Mouse (Mus musculus): ENCODE measurements around the gene Usp30.

The Usp30 gene

DNA sequence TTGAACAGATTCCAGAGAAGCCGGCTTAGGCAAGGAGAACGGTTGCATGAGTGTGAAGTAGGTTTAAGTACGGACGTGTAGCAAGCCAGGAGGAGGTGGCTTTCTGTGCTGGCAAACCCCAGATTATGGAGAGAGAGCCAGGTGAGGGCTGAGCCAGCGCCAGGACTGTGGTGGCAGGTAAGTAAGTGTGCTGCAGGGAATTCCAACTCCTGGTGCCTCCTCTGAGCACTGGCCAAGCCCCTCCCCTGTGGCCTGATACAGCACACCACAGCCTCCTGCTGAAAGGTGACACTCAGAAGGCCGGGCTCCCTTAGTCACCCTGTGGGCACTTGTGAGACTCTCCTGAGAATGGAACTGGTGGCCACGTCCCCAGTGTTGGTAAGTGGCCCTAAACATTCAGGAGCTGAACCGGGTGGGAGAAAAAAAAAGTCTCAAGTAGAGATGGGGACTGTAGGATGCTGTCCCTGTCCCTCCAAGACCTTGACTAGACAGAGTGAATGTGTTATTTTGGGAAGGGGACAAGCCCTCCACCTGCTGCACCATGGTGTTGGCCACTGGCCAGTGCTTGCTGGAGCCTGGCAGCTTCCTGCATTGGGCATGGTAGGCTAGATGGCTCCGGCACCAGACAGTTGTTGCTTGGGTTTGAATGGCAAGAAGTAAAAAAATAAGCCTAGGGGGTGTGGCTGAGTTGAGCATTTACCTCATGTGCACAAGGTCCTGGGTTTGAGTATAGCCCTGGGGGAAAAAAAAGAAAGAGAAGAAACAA lies 90.1 kb downstream of the Usp30 start:
- in situ Hi-C loops (cut with MboI, MseI): no loop called here

DNA sequence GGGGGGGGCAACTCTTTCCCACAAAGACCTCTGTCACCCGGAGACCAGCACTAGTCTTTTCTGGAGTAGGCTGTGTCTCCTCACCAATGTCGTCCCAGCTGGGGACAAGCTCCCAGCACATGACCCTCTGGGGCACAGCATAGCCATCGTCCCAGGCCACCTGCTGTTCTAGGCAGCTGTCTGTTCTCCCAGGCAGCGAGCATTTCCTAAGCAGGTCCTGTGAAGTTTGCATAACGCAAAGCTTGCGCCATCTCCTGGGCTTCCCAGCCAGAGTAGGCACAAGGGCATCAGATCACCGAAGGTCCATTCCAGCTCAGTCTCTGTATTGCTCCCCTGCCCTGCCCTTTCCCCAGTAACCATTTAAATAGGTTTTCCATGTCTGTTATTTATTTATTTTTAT lies 92.0 kb downstream of the Usp30 start:
- in situ Hi-C loops (cut with MboI, MseI): no loop called here

GRCm38 (mm10) chr5:114161424-114161823 lies 96.2 kb downstream of the Usp30 start:
- in situ Hi-C loops (cut with MboI, MseI): no loop called here

DNA sequence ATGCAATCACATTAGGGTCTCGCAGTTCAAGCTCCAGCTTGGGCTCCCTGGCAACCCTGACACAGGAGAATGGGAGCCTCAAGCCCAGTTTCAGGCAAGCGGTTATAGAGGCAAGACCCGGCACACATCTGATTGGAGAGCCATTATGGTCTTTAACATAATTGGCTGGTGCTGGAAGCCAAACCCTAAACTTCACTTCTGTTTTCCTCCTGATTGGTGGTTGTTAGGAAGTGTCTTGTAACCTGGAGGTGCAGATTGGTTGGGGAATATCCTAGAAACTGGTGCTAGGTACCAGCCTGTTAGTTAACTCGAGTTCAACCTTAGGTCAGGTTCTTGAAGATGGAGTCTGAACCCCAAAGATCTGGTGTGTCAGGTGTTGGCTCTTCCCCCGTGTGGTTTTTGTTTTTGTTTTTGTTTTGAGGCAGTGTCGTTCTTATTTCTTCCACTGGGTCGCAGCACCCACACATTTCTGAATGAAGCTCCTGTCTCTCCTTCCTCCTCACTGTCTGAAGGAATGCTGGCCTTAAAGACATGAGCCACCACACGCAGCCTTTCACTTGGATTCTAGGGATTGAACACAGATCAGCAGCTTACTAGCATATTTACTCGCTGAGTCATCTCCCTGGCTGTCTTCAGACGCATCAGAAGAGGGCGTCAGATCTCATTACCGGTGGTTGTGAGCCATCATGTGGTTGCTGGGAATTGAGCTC lies 97.0 kb downstream of the Usp30 start:
- in situ Hi-C loops (cut with MboI, MseI): no loop called here

DNA sequence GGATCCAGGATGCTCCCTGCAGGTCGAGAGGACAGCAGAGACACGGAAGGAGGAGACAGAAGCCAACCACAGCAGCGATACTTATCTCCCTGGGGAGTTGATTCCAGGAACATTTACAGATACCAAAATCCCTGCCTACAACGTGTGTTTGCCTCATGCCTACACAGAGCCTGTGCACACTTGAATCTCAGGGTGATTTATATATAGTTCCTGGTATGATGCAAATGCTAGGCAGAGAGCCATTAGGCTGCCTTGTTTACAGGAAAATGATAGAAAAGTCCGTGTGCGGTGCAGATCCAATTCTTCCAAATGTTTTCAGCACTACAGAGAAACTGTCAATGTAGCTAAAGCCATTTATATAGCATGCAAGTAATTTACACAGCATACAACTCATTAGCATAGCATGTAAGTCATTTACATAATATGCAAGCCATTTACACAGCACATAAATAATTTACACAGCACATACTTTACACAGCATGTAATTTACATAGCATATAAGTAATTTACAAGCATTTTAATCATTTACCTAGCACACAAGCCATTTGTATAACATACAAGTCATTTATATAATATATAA lies 97.9 kb downstream of the Usp30 start:
- in situ Hi-C loops (cut with MboI, MseI): no loop called here

GRCm38 (mm10) chr5:114170345-114170744 lies 105.1 kb downstream of the Usp30 start:
- in situ Hi-C loops (cut with MboI, MseI): no loop called here

DNA sequence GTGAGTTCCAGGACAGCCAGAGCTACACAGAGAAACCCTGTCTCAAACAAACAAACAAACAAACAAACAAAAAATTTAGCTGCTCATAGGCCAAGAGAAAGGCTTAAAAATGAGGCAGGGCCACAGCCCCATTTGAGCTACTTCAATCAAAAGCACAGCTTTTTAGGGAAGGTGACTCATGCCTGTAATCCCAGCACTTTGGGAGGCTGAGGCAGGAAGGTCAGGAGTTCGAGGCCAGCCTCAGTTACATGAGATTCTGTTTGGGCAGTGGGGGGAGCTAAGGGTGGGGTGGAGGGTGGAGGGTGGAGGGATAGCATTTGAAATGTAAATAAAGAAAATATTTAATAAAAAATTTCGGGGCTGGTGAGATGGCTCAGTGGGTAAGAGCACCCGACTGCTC lies 107.7 kb downstream of the Usp30 start:
- in situ Hi-C loops (cut with MboI, MseI): no loop called here

- in situ Hi-C loops (cut with MboI, MseI): no loop called here
These were observed 108.2 kb downstream of the Usp30 start for GRCm38 (mm10) chr5:114173458-114173857.

DNA sequence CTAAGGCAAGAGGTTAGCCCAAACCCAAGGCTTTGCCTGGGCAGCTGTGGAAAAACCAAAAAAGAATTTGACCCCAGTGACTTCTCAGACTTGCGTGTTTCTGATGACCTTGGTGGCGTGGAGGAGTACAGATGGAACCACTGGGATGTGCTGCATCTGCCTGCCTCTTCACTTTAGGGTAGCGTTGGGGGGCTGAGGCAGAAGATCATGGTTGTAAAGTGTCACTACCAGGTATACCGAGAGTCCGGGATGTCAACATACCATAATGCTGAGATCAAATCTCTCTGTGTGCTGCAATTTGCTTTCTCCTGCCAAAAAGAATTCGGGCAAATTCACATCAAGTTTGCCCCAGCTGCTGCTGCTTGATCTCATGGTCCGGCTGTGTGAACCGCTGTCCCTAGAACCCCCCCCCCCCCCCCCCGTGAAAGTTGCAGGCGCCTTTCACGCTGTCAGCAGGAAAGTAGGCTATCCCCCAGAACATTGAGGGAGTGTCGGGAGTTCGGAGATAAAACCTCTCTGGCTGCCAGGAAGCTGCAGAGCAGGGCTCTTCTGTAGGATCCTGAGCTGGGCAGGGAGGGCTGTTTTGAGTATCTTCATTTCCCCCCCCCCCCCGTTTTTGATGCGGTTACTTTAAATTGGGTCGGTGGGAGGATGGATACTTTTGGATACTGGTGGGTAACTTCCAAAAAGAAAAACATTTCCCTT lies 108.8 kb downstream of the Usp30 start:
- in situ Hi-C loops (cut with MboI, MseI): no loop called here

Measured in T-helper 2 cell (primary cell).